Mouse (Mus musculus) 3T3-L1 (cell line): Measurements from ENCODE around the gene Keap1.
"Not testable (repeated sequence)": the region's sequence is repeated elsewhere in the genome, so short reads cannot be mapped to it uniquely, and the experiment has no call there.

Experiments used
- DNase-seq: peaks from one replicate; pipeline ENCODE4 v3.0.0-alpha.2; 2015; ENCODE audit warnings: low read depth, low spot score

The Keap1 gene

DNA sequence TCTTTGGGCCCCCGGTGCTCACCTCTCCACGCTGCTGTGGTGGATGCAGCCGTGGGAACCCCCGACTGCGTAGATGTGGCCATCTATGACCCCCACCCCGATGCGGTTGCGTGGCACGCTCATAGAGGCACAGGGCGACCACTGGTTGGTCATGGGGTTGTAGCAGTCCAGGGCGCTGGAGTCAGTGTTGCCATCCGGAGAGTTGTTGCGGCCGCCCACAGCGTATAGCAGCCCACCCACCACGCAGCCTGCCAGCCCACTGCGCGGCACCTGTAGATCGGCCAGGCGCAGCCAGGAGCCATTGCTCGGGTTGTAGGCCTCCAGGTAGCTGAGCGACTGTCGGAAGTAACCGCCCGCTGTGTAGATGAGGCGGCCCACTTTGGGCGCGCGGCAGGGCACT, 5.8 kb downstream of the Keap1 start:
- no peak for DNase-seq

DNA sequence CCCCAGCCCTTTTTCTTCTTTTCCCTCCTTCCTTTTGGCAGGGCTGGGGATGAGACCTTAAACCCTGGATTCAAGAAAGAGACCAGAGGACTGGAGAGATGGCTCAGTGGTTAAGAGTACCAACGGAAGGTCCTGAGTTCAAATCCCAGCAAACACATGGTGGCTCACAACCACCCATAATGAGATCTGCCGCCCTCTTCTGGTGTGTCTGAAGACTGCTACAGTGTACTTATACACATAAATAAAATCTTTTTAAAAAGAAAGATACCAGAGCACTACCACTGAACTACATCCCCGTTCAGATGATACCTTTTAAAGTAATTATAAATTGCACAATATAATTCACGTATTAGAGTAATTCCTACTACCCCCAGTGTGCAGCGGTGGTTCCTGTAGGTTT, 6.3 kb downstream of the Keap1 start:
- DNase-seq, result no peak

DNA sequence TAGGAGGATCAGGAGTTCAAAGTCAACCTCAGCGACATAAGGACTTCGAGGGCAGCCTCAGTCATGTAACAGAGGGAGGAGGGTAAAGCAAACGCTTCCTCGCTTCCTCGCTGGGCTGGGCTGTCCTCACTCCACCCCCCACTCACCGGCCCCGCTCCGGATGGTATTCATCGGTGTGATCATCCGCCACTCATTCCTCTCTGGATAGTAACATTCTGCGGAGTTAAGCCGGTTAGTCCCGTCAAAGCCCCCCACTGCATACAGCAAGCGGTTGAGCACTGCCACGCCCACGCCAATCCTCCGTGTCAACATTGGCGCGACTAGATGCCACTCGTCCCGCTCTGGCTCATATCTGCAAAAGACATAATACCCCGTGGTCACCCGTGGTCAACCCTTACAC, 7.6 kb downstream of the Keap1 start:
- no peak for DNase-seq

DNA sequence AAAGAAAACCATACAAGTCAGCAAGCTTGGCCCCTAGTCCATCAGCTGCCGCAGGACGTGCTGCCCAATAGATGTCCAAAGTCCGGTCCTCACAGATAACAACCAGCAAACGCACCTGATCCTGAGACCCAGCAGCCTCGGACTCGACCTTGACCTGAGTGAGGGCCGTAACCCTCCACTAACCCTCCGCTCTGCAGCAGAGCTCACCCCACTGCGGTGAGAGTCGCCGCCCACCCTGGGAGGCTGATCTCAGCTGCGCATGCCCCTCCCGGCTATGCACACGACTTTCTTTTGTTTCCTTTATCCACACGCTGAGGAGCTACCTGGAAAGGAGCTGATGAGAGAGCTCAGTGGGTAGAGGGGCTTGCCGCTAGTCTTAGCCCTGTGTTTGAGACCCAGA, 11.8 kb downstream of the Keap1 start:
- no peak for DNase-seq

DNA sequence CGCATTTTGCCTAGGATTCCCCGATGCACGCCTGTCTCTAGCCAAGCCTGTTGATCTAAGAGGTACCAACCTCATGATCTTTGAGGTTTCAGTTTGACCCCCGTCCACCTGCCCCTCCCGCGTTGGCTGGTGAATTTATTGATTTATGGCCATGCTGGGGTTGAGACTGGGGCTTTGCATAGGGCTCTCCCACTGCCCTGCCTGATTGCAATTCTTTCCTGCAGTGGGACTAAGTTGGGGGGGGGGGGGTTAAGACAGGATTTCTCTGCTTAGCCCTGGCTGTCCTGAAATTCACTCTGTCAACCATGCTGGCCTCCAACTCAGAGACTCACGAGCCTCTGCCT, 13.8 kb downstream of the Keap1 start:
- no peak for DNase-seq

DNA sequence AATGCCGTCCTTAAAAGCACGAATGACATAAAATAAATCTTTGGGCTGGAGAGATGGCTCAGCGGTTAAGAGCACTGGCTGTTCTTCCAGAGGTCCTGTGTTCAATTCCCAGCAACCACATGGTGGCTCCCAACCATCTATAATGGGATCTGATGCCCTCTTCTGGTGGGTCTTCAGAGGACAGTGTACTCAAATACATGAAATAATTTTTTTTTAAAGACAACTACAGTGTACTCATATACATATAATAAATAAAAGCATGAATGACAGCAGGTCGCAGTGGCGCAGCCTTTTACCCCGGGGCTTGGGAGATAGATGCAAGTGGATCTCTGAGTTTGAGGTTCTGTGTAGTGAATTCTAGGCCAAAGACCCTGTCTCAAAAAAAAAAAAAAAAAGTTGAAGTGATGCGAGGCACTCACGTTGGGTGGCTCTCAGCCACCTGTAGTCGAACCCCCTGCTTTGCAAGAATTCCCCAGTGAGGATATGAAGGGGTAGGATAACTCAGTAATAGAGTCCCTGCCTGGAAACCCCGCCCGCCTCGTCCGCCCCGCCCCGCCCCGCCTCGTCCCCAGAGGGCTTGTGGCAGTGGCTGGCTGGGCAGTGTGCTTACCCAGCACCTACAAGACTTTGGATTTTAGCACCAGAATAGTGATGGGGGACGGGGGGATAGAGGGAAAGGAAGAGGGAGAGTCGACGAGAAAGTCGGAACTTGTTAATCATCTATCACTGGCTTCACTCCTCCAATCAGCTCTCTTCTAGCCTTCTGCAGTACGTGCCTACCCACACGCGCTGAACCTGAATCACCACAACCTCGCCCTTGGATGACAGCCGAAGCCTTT, 14.4 kb downstream of the Keap1 start:
- DNase-seq, result peak; percentile 84

DNA sequence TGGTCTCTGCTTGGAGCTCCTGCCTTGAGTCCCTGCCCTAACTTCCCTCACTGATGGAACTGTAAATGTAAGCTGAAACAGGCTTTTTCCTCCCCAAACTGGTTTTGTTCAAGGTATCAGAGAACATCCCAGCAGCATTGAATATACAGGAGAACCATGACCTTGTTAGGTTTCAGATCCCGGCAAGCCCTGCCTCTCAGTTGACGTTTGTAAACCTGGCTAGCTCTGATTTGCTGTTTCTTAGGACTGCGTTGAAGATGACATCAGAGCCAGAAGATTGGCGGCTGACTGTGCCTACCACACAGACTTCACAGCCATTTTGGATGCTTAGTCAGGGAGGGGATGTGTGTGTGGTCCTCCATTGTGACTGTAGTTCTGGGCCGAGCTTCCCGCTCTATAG, 15.3 kb downstream of the Keap1 start:
- no peak for DNase-seq

DNA sequence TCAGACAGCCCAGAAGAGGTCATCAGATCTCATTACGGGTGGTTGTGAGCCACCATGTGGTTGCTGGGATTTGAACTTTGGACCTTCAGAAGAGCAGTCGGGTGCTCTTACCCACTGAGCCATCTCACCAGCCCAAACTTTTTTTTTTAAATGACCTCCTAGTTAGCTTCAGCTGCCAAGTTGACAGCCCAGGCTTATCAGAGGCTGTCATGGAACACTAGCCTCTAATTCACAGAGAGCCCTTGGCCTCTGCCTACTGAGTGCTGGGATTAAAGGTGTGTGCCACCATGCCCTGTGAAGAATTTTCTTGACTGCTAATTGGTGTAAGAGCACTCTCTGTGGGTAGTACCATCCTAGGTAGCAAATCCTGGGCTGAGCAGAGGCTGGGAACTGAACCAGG, 15.7 kb downstream of the Keap1 start:
- DNase-seq, result not testable (repeated sequence)

DNA sequence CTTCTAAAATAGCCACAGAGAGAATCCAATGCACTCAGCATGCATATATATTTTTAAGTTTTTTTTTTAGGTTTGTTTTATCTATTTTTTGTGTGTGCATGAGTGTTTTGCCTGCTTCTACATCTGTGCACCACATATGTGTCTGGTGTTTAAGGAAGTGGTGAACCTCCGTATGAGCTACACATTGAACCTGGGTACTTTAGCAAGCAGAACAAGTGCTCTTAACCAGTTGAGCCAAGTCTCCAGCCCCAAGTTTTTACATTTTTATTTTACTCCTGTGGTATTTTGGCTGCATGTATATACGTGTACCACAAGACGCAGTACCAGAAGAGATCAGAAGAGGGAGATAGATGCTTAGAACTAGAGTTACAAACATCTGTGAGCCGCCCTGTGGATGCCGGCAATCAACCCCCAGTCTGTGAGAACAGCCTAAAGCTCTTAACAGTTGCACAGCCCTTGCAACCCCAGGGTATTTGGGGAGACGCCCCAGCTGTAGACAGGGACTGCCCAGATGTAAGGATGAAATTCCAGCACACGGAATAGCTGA, 17.7 kb downstream of the Keap1 start:
- DNase-seq, result peak; percentile 68

DNA sequence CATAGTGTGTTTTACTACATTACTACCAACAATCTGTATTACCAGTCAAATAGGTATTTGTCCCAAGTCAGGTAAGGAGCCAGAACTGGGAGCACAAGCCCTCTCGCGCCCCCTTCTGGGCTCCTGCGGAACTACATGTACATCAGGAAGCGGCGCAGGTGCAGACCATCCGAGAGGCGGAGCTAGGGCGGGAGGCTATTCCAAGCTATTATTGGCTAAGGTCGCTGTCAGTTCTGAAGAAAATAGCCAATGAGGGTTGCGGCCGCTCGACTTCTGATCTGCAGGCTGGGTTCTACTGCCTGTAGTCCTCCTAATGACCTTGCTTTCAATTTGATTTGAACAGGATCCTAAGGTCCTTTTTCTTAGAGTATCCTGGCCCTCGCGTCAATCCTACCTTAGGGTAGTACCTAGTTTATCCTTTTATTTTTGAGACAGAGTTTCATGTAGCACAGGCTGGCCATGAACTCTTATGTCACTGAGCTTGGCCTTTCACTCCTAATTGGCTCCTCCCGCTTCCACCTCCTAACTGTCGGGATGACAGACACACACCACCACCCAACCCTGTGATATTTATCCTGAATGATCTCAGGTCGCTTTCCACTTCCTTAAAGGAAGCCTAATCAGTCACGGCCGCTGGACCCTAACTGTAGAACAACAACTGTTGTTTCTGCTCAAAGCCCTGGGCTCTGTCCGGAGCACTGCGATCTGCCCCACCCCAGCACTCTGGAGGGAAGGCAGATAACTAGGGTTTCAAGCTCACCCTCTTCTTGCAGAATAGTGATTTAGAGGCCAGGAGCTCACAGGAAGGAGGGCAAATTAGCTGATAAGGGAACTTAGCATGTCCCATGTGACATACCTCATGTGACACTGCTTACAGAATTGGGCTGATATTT, 18.4 kb downstream of the Keap1 start:
- peak; percentile 42 for DNase-seq

DNA sequence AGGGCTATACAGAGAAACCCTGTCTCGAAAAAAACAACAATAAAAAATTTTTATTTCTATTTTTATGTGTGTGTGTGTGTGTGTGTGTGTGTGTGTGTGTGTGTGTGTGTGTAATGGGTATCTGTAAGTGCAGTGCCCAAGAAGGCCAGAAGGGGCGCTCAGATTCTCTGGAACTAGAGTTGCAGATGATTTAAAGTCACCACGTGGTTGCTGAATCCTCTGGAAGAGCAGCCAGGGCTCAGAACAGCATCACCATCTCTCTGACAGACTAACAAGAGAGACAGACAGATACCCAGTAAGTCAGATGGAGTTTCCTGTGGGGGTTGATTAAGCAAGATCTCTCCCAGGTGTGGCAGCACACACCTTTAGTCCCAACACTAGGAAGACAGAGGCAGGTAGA, 19.3 kb downstream of the Keap1 start:
- peak; percentile 33 for DNase-seq

DNA sequence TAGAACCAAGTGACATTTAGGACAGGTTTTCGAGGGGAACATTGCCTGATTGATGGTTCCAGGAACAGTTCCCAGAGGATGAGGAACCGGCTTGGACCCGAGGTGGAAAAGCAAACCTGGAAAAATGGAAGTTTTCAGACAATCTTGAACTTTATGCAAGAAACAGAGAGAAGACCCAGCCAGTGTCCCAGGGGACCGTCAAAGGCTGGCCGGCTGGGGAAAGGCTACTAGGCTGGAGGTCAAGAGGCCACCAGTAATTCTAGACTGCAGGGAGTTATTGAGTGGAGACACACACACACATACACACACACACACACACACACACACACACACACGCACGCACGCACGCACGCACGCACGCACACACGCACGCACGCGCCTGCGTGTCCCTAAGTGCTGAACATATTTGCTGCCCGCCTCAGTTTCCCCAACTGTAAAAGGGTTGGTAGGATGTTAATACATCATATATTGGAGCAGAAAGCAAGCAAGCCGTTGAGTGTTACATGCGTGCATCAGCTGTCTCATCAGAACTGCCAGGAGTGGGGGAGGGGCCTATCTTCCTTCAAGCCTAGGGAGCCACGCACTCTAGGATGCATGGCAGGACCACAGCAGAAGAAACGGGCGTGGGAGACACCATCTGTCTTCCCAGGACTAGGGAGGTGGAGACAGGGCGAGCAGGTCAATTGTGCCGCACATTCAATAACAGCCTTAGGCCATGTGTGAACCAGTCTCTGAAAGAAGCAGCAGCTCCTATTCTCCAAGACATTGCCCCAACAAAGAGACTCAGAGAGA, 22.9 kb downstream of the Keap1 start:
- DNase-seq, result no peak

DNA sequence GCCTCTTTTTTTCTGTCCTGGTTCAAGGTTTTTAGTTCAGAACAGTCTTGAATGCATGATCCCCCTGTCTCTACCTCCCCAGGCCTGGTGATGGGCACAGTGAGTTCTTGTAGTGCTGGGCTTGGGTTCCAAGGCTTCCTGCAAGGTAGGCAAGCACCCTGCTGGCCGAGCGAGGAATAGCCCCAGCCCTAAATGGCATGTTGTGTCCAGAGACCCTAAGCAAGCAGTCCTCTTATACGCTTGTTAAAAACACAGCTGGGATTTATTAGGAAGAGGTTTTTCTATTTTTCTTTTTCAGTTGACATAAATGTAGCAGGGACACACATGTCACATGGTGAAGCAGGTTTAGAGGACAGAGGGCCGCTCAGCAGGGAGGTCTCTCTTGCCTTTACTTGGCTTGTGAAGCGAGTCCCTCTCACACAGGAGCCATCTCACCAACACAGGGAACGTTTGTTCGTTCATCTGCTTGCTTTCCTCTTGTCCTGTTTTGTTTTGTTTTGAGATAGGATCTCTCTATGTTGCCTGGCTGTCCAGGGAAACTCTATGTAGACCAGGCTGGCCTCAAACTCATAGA, 25.5 kb downstream of the Keap1 start:
- DNase-seq, result peak; percentile 50

DNA sequence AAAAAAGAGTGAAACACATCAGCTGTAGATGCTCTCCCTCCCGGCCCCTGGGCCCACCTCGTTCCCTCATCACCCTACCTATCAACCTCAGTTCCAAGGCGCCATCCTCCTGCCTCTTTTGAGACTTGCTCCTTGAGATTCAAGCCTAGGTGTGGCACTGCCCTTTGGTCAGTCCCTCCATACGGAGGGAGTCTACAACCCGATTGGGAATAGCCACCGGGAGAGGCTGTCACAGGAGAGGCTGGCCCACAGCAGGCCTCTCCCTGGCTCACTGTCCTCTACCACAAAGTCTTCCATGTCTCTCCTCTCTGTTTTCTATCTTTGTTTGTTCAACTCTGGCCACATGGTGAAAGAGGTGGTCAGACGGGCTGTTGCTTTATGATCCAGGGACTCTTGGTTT, 27.5 kb downstream of the Keap1 start:
- DNase-seq, result no peak

DNA sequence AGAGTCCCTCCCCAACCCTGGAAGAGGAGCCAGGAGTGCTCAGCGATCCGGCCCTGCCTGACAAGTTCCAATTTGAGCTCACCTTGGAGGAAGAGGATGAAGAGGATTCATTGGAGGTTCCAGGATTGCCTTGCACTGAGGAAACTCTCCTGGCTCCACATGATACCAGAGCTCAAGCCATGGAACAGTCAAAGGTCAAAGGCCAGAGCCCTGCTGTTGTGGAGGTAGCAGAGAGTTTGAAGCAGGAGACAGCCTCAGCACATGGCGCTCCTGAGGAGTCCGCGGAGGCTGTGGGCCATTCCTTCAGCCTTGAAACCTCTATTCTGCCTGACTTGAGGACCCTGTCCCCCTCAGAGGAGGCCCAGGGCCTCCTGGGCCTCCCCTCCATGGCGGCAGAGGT, 28.3 kb downstream of the Keap1 start:
- no peak for DNase-seq

DNA sequence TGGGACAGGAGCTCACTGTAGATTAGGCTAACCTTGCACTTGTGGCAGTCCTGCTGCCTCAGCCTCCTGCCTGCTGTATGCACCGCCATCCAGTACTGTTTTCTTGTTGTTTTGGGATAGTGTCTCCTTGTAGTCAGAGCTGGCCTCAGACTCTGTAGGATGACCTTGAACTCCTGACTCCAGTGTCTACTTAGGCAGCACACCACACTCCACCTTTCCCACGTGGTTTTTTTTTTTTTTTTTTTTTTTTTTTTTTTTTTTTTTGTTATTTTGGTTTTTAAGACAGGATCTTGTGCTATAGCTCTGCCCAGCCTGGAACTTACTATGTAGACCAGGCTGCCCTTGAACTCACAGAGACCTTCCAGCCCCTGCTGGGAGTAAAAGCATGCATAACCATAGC, 30.5 kb downstream of the Keap1 start:
- no peak for DNase-seq

DNA sequence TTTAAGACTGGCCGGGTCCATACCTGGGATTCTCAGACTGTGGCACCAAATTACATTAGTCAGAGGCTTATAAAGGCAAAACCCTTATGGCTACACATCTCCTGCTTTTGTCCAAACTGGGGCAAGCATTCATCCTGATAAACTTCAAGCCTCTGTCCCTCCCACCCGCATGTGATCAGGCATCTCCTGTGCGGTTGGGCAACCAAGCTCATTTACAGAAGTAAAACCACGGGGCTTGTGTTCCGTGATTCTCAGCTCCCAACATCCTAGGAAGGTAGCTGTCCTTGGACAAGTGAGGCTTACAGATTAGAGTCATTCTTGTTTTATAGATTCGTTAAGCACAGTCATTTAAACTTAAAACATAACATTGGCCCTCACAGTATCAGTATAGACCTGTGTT, 32.3 kb downstream of the Keap1 start:
- DNase-seq, result no peak

DNA sequence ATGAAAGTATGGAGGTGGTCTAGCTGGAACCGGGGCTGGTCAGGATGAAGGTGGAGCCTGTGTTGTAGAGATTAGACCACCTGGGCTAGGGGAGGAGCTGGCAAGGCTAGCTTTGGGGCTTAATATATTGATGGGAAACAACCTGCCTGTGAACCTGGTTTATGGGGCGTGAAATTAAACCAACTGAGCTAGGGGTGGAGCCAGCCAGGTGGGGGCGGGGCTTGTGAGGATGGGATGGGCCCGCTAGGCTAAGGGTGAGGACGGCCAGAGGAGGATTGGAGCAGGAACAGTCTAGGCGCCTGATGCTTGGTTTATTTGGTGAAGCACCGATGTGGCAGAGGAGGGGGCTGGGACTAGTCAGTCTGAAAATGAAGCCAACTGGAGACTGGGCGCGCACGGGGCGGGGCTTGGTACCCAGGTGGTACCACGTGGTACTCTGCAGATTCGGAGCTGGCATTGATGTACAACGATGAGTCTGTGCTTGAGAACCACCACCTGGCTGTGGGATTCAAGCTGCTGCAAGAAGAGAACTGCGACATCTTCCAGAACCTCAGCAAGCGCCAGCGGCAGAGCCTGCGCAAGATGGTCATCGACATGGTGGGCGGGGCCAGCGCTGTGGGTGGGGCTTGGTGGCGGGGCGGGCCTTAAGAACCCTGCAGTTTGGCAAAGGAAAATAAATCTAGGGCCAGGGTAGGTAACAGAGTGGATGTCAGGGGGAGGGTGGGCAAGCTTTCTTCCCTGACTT, 34.5 kb downstream of the Keap1 start:
- no peak for DNase-seq

DNA sequence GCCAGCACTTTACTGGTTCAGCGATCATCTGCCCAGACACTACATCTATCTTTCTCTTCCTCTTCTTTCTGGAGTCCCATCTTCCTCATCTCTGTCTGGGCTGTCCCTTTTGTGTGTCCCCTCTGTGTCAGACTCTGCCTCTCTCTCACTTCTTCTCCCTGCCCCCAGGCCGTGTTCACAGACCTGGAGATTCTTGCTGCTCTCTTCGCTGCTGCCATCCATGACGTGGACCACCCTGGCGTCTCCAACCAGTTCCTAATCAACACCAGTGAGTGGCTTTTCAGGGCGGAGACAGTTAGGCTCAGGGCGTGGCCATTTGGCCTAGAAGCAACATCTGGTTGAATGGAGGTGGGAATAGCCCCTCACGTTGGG, 35.0 kb downstream of the Keap1 start:
- DNase-seq, result no peak

DNA sequence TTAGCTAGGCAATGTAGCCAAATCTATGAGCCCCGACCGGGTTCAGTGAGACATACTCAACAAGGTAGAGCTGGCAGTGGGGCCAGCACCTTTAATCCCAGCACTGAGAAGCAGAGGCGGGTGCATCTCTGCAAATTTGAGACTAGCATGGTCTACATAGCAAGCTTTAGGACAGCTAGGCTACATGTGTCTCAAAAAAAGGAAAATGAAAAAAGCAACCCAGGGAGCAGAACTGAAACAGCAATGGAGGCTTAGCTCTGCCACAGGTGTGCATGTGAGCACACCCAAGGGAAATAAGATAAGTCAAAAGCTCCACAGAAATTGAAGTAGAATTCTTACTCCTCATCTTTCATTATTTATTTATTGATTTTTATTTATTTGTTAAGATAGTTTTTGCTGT, 40.2 kb downstream of the Keap1 start:
- DNase-seq, result no peak

DNA sequence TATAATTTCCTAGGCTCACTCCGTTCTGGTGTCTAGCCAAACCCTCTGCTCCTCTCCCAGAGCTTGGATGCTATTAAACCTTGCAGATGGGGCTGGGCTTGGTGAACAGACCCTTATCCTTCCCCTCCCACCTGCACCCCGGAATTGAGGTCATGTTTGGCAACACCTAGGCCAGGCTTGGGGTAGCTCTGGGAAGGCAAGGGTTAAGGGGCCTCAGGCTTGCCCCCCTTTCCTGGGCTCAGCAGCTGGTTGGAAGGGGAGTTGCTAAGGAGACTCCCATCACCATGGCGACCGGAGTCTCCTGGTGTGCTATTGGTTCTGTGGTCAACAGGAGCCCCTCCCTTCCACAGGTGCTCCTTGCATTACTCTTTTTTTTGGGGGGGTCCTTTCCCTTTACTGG, 41.2 kb downstream of the Keap1 start:
- no peak for DNase-seq
